Mouse (Mus musculus): ENCODE data around the gene a.
A peak's percentile ranks its signal among the peaks of the same experiment; 100 is the strongest.

The a gene

DNA sequence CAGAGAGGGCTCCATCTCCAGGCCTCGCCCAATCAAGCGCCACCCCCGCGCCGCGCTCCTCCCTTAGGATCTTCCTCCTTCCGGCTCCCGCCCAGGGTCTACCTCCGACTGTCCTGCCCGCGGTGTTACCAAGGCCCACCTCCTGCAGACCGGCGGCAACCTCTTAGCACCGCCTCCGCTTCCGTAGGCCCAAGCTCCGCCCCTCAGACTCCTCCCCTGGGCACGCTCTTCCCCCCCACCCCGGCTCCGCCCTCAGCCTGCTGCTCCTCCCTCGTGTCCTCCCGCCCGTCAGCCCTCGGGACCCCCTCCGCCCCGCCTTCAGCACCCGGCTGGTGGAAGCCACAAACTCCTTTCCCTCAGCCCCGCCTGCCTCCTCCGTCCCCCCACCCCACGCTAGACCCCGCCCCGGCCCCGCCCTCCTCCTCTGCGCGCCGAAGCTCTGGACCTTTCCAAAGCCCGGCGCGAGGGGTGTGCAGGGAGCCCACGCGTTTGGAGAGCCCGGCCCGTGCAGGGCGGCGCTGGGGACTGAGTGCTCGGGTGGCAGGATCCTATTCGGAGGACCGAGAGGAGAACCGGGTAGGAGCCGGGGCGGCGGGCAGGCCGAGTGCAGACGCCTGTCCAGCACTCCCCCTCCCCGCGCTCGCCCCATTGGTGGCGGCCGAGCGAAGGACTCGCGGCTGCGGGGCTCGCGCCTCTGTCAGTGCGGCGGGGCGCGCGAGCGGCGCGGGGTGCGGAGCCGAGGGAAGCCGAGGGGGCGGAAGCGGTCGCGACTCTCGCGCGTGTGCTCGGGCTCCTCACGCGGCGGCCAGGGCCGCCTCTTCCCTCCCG is at the start of gene a, which contains the start of gene Raly:
Gene a, plus strand, starts transcription at position 747 of the 828 bp plus-strand sequence.
Gene Raly, plus strand, starts transcription at position 441 of the 828 bp plus-strand sequence.
- peak; percentile 96 for DNase-seq (ENCODE audit: low read depth, low spot score)

DNA sequence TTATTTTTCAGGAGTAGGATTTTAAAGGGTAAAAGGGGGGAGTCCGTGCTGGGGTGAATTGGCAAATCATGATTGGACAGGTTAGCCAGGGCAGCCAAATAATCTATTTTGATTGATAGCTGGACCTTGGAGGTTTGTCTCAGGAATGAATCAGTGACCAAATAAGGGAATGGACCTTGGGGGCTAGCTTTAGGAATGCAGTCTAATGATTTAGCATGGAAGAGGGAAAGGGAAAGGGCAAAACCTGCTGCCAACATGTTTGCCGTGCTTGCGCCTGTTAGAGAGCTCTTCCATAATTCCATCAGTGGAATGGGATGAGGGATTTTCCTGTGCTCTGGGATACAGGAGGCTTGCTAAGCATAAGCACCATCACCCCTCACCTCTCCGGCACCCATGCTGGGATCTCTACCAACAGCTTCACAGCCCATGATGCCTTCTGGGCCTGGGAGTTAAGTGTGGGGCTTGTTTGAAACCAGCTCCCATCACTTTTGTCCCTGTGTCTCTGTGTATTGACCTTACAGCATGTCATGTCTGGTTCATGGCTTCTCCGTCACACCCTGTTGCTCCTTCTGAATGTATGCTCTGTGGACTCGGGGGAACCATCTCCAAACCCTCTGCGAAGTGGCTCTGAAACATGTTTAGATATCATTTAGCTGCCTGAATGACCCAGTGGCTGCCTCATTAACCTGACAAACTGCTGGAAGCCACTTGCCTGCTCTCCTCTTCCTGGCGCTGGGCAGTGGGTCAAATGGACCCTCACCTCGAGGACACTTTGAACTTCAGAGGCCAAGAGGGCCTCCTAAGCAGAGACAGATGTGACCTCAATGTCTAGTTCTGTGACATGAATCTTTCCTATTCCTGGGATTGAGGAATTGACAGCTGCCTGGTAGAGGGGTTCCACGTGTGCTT is 48.0 kb upstream of the a start:
- no peak for DNase-seq (ENCODE audit: low read depth, low spot score)

- DNase-seq (ENCODE audit: low read depth, low spot score): no peak
These were observed 47.3 kb upstream of the a start for GRCm38 (mm10) chr2:154743915-154744314.

- DNase-seq (ENCODE audit: low read depth, low spot score): no peak
These were observed 42.8 kb upstream of the a start for GRCm38 (mm10) chr2:154748383-154748782.

DNA sequence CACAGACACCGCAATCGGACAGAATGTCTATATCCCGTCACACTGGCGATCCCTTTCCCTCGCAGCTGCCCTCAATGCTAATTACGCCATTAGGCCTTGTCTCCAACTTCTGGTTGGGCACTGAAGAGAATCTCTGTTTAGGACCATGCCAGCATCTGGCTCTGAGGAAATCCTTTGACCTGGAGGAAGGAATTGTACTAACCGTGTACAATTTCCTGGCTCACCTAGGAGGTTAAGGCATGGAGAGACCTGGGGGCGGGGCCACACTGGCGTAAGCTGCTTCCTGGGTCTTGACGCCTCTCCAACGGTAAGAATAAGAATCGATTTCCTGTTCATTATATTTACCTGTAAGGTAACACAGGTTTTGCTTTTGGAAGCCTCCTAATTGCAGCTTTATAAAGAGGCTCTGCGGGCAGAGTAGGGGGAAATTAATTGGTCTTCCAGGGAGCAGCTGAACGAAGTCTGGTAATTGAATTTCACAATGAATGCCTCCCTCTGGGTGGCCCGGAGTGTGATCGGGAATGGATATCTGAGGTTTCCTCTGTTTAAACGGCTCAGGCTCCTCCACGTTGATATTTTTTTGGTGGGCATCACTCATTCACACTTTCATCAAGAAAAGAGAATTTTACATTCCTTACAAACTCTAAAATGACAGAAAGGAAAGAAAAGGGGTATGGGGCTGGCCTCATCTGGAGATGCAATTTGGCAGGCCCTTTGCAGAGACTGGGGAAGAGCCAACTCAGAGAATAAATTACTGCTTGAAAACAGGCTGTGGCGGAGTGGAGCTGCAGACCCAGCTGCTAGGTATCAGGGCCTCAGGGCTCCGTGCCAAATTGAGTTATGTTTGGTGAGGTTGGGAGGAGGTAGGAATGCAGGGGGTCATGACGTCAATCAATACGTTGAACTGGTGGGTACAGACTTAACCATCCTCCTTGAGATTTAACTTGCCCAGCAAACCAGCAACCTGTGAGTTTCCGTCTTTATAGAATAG is 41.9 kb upstream of the a start:
- no peak for DNase-seq (ENCODE audit: low read depth, low spot score)

GRCm38 (mm10) chr2:154751924-154752323 is 39.3 kb upstream of the a start:
- DNase-seq (ENCODE audit: low read depth, low spot score): no peak

DNA sequence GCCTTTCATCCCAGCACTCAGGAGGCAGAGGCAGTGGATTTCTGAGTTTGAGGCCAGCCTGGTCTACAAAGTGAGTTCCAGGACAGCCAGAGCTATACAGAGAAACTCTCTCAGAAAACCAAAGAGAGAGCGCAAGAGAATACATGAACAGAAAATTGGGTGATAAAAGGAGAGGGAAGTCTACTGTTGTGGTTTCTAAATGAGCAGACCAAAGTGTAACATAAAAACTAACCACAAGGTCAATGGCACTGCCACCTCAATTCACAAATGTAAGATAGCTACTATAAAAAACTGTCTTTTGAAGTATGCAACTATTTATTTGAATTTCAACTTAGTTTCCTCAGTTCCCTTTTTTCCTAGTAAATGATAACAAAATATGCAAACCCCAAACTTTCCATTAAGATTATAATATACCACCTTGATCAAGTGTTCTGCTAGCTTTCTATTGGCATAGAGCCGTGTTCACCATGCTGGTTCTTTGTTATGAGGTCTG is 37.1 kb upstream of the a start:
- no peak for DNase-seq (ENCODE audit: low read depth, low spot score)

GRCm38 (mm10) chr2:154755791-154756190 is 35.4 kb upstream of the a start:
- DNase-seq (ENCODE audit: low read depth, low spot score): no peak

DNA sequence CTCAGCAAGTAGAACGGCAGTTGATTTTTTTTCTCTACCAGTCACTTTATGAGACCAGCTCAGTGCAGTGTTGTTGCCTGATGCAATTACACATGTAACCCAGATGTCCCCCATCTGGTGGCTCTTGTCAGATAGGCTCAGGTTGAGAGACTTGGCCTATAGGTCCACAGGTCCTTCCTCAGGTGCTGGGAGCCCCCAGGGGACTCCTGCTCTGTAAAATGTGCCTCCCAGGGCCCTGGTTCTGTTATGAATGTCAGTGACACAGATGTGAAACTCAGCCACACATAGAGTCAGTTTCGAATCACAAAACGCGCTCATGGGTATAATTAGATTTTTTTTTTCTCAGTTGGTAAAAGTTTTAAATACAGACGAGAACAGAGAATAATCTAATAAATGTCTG is 33.5 kb upstream of the a start:
- DNase-seq (ENCODE audit: low read depth, low spot score): no peak

DNA sequence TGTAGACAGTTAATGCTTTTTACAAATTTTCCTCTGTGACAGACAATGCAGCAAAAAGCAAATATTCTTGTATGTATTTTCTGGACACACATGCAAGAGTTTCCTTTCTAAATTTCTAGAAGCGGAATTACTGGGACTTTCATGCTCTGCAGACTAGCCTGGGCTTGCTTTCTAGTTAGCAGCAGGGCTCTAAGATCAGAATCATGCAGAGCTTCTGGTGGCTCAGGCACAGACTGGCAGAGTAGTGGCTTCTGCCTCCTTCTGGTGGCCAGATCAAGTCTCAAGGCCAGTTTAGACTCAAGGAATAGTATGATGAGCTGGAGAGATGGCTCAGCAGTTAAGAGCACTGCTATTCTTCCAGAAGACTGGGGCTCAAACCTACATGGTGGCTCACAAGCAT is 32.7 kb upstream of the a start:
- DNase-seq (ENCODE audit: low read depth, low spot score): no peak

DNA sequence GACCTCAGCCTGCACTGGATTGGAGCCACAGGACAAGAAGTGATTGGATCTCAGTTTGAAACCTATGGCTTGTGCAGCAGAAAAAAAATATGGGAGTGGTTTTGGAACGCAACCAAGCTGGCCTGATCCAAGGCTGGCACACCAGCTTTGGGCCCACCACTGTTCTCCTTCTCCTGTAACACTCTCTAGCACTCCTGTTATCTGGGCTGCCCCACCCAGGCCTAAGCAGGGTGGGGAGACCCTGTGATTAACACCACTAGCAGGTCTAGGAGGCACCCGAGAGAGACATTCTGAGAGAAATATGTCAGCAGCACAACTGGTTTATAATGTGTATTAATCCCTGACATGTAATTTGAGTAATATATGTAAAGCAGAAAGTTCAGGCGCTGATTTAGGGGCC is 28.0 kb upstream of the a start:
- DNase-seq (ENCODE audit: low read depth, low spot score): no peak

GRCm38 (mm10) chr2:154764828-154765497 is 26.2 kb upstream of the a start:
- peak; percentile 75 for DNase-seq (ENCODE audit: low read depth, low spot score)

- peak; percentile 40 for DNase-seq (ENCODE audit: low read depth, low spot score)
These were observed 25.6 kb upstream of the a start for GRCm38 (mm10) chr2:154765554-154766008.

- no peak for DNase-seq (ENCODE audit: low read depth, low spot score)
These were observed 24.2 kb upstream of the a start for GRCm38 (mm10) chr2:154767051-154767450.

GRCm38 (mm10) chr2:154769930-154770329 is 21.3 kb upstream of the a start, which contains the start of gene Gm14214:
Gene Gm14214 (minus strand): TSS chr2:154770030.
- DNase-seq (ENCODE audit: low read depth, low spot score): no peak

- no peak for DNase-seq (ENCODE audit: low read depth, low spot score)
These were observed 19.6 kb upstream of the a start for GRCm38 (mm10) chr2:154771604-154772003.

DNA sequence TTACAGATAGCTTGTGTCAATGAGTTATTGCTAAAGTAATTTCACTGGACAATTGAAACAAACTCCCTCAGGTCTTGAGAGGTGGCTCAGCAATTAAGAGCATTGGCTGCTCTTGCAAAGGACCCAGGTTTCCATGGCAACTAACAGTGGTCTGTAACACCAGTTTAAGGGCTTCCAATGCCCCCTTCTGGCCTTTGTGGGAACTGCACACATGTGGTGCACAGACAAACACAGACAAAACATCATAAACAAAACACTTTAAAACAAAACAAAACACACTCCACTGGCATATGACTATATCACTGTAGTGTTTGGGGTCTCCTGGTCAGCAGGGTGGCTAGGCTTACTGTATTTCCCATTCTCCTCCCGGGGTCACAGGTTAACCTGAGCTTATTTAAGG is 17.2 kb upstream of the a start:
- DNase-seq (ENCODE audit: low read depth, low spot score): no peak

GRCm38 (mm10) chr2:154776496-154776895 is 14.7 kb upstream of the a start:
- no peak for DNase-seq (ENCODE audit: low read depth, low spot score)

DNA sequence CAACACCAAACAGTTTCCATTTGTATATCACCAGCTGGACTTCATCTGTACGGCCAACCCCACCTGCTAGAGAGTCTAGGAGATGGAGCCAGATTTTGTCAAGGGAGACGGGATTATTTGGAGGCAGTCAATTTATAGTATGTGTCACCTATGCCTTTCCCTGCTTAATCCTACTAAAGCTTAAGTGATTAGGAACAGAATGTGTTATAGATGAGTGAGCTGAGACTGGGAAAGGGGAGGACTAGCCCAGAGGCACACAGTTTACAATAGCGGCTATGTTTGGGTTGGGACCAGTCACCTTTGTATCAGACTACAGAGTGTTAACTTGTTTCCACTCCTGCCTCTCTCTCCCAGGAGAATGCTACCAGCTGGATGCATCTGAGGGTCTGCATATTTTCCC is 11.6 kb upstream of the a start:
- no peak for DNase-seq (ENCODE audit: low read depth, low spot score)

- DNase-seq (ENCODE audit: low read depth, low spot score): no peak
These were observed 8.8 kb upstream of the a start for GRCm38 (mm10) chr2:154782361-154782760.

All from c-Kit-negative CD71-positive TER-119-positive erythroid progenitor cells, embryonic 14.5 days (primary cell).